Mouse (Mus musculus) lung, adult 2 months (tissue): ENCODE data around the gene Chac2.

ENCODE experiments used
- CTCF ChIP-seq: fragments of 200-500 bp; IDR thresholded peaks from 2 replicates; pipeline ENCODE4 v1.5.1; 2011; ENCODE audit warnings: mild to moderate bottlenecking, low read length, control low read depth; ENCODE audit not compliant: insufficient read depth
- POLR2A ChIP-seq: fragments of 200-500 bp; IDR thresholded peaks from 2 replicates; pipeline ENCODE4 v1.6.1; 2011; ENCODE audit warnings: low read depth, mild to moderate bottlenecking, control low read depth, low read length, borderline replicate concordance; ENCODE audit errors: extremely low read depth

DNA sequence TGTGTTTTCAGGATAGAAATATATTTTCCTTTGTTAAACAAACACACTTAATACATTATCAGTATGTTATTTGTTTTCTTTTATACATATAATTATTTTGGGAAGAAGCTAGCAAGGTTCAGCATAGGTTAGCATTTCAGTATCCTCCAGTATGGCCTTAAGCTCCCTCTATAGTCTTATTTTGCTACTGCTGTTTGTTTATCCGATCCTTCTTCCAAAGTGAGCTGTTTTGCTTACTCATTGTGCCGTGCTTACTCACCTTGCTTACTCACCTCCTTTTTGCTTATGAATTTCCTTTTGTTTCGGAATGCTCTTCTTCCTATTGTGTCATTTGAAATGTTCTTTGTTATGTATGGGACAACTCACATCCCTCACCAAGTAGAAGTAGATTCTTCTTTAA is 10.5 kb upstream of the Chac2 start:
- TF ChIP-seq CTCF = no peak
- no peak for TF ChIP-seq POLR2A
